Mouse (Mus musculus) liver, adult 2 months (tissue): ENCODE results near the gene Apobec4.

Experiments
- CTCF ChIP-seq: fragments of 200-500 bp; IDR thresholded peaks from 2 replicates; pipeline ENCODE4 v1.5.1; 2011; ENCODE audit warnings: low read depth, low read length, control low read depth
- POLR2A ChIP-seq: fragments of 200-500 bp; IDR thresholded peaks from 2 replicates; pipeline ENCODE4 v1.6.1; 2011; ENCODE audit warnings: low read length, control low read depth; ENCODE audit not compliant: insufficient read depth; ENCODE audit errors: extremely low read depth

GRCm38 (mm10) chr1:152724286-152724685 lies 26.1 kb upstream of the Apobec4 start:
- TF ChIP-seq POLR2A = no peak
- peak; percentile 61 for TF ChIP-seq CTCF
